Mouse (Mus musculus) ES-E14 (cell line): ENCODE results near the gene Ipo4. TPM values are rescaled to one million over a fixed set of nuclear protein-coding genes. Genes with fewer than 3 reads are reported as not detected.

ENCODE experiments used
- DNase-seq: peaks from one replicate; pipeline ENCODE4 v3.0.0-alpha.2; 2013; ENCODE audit warnings: low read depth, low spot score
- H3K27ac ChIP-seq: 2 replicates; pipeline ENCODE4 v1.5.1; 2012; ENCODE audit warnings: low read depth, mild to moderate bottlenecking, low read length, moderate library complexity, mixed read lengths; ENCODE audit not compliant: poor library complexity, insufficient read depth, severe bottlenecking
- H3K36me3 ChIP-seq: 2 replicates; pipeline ENCODE4 v1.6.1; 2012; ENCODE audit warnings: mild to moderate bottlenecking, low read length, moderate library complexity, mixed read lengths; ENCODE audit not compliant: control insufficient read depth, poor library complexity, insufficient read depth, severe bottlenecking
- H3K4me1 ChIP-seq, 2 experiments: fragments of 150-350 bp in 1 of 2; sonication (generic) in 1 of 2; 2 replicates each; pipeline ENCODE4 v1.6.1; 2012; ENCODE audit warnings: low read length in 2 of 2, mild to moderate bottlenecking in 1 of 2, mixed read lengths in 1 of 2; ENCODE audit not compliant: control insufficient read depth in 2 of 2, insufficient read depth in 2 of 2, poor library complexity in 1 of 2
- H3K4me3 ChIP-seq, 2 experiments: fragments of 150-350 bp in 1 of 2; sonication (generic) in 1 of 2; 2 replicates each; pipeline ENCODE4 v1.5.1; 2012; ENCODE audit warnings: low read length in 2 of 2, low read depth in 1 of 2, mild to moderate bottlenecking in 1 of 2, mixed read lengths in 1 of 2; ENCODE audit not compliant: insufficient read depth in 1 of 2, poor library complexity in 1 of 2, severe bottlenecking in 1 of 2
- H3K9ac ChIP-seq: 2 replicates; pipeline ENCODE4 v1.6.1; 2012; ENCODE audit warnings: low read depth, mild to moderate bottlenecking, low read length, mixed read lengths; ENCODE audit not compliant: poor library complexity, insufficient read depth, severe bottlenecking
- H3K9me3 ChIP-seq: fragments of 150-350 bp; sonication (generic); 2 replicates; pipeline ENCODE4 v1.6.1; 2012; ENCODE audit warnings: low read depth, mild to moderate bottlenecking, low read length; ENCODE audit not compliant: control insufficient read depth, insufficient read depth
- CHD2 ChIP-seq: IDR thresholded peaks from 2 replicates; pipeline ENCODE4 v1.6.1; 2014; ENCODE audit warnings: mild to moderate bottlenecking, low read depth, low read length, inconsistent platforms
- HCFC1 ChIP-seq: IDR thresholded peaks from 2 replicates; pipeline ENCODE4 v1.6.1; 2012; ENCODE audit warnings: low read length, inconsistent platforms, borderline replicate concordance; ENCODE audit not compliant: insufficient read depth
- MAFK ChIP-seq: IDR thresholded peaks from 2 replicates; pipeline ENCODE4 v1.6.1; 2014; ENCODE audit warnings: mild to moderate bottlenecking, low read depth, low read length, inconsistent platforms; ENCODE audit not compliant: insufficient read depth
- ZC3H11A ChIP-seq: IDR thresholded peaks from 2 replicates; pipeline ENCODE4 v1.6.1; 2012; ENCODE audit warnings: low read depth, mild to moderate bottlenecking, inconsistent platforms, low read length, borderline replicate concordance
- ZNF384 ChIP-seq: IDR thresholded peaks from 2 replicates; pipeline ENCODE4 v1.6.1; 2012; ENCODE audit warnings: low read depth, low read length, inconsistent platforms
- in situ Hi-C, 2 experiments: fragments of 600-800 bp; cut with MboI; formaldehyde crosslinking; loops; one replicate each; pipeline ENCODE4 v1.15.1; 2025; ENCODE audit warnings: low sequenced_read_pairs in 2 of 2, inconsistent platforms in 1 of 2; ENCODE audit not compliant: unreplicated experiment in 2 of 2
- total RNA-seq: library from RNA; depleted of rRNA; stranded (reverse); fragments of 300-350 nt; gene quantifications from 2 replicates; pipeline ENCODE4 v1.2.3, GENCODE M21; 2012

Gene Ipo4
- total RNA-seq, 1 experiment: 62.9 TPM

GRCm38 (mm10) chr14:55598521-55599390 is 37.0 kb downstream of the Ipo4 start:
- H3K4me1 ChIP-seq: peaks cover 0 to 10% of the 10 kb centered on the region in 2 experiments; a peak in 2 of 4 replicates
- H3K9me3 ChIP-seq: no peaks in the 10 kb centered on the region
- in situ Hi-C loops: no loop called here
- no peak for TF ChIP-seq MAFK
- no peak for TF ChIP-seq HCFC1
- H3K27ac ChIP-seq: no peak overlapping the region
- H3K4me3 ChIP-seq: no peak overlapping the region
- H3K9ac ChIP-seq: no peak overlapping the region
- no peak for DNase-seq
- H3K36me3 ChIP-seq: peaks cover 52% of the 10 kb centered on the region

DNA sequence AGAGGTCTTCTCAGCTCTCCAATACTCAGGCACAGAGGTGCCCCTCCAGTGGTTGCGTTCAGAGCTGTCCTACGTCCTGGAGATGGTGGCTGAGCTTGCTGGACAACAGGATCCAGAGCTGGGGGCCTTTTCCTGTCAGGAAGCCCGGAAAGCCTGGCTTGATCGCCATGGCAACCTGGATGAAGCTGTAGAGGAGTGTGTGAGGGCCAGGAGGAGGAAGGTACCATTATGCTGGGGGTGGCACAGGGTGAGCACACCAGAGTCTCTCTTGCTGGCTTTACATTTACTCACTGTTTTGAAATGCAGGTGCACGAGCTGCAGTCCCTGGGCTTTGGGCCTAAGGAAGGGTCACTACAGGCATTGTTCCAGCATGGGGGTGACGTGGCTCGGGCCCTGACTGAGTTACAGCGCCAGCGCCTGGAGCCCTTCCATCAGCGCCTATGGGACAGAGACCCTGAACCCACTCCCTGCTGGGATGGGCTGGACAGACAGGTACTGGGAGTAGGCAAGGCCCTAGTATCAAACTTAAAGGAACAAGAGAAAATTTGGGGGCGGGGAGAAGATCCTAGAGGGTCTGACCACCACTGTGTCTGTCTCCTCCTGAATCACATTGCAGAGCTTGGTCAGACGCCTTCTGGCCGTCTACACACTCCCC is 39.6 kb downstream of the Ipo4 start:
- Histone ChIP-seq H3K9ac (no peak overlapping the region), H3K36me3 (peaks cover 37% of the 10 kb centered on the region), H3K4me1 (peaks cover 0 to 3% of the 10 kb centered on the region in 2 experiments; a peak in 2 of 4 replicates), H3K27ac (no peak overlapping the region), H3K4me3 (no peak overlapping the region), H3K9me3 (no peaks in the 10 kb centered on the region)
- DNase-seq: no peak
- TF ChIP-seq ZNF384 (no peak), ZC3H11A (no peak)
- in situ Hi-C loops: no loop called here

GRCm38 (mm10) chr14:55592226-55592625 is 43.5 kb downstream of the Ipo4 start:
- no peak for DNase-seq
- no peak for TF ChIP-seq ZNF384
- Histone ChIP-seq H3K9me3 (no peaks in the 10 kb centered on the region), H3K4me1 (peaks cover 0 to 3% of the 10 kb centered on the region in 2 experiments; a peak in 1 of 4 replicates), H3K27ac (no peak overlapping the region), H3K36me3 (peaks cover 23% of the 10 kb centered on the region), H3K4me3 (peak overlapping the region; percentile 81 to 86), H3K9ac (peak overlapping the region; percentile 85)
- in situ Hi-C loops: loop anchor here in 1 of 2 experiments (5.0 kb wide), 1 partner anchor 50 kb away; the partner anchor contains the start of gene Pck2

DNA sequence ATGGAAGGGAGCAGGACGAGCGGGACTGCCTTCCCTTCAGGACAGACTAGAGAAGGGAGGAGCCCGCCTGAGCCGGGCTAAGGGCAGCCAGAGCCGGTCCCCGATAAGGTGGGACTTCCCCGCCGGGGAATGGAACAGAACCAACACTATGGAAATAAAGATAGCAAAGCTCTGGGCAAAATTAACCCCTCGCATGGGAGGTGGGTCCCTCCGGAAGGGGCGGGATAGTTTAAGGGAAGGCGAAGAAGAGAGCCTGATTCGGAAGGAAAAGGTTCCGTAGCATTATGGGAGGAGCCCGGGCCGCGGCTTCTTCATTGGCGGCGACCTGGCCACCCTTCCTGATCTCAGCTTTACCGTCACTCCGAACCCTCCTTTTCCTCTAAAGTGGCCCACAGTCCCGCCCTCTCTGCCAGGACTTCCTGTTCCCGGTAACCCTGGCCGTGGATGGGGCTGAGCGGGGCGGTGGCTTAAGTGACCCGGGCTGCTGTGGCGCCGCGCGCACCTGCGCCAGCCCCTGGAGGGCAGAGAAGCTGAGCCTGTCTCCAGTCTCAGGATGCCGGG is 44.3 kb downstream of the Ipo4 start, which contains the start of gene Rnf31:
Rnf31 (plus strand) TSS at position 378 of the 561 bp plus-strand sequence.
- Histone ChIP-seq H3K36me3 (peaks cover 16% of the 10 kb centered on the region; the same call in 1 of the 2 replicates), H3K9me3 (no peaks in the 10 kb centered on the region), H3K9ac (peak within 1 kb of the TSS; percentile 85), H3K27ac (peak within 1 kb of the TSS; percentile 75), H3K4me1 (peaks cover 0 to 3% of the 10 kb centered on the region in 2 experiments; a peak in 1 of 4 replicates), H3K4me3 (peak within 1 kb of the TSS; percentile 81 to 86)
- in situ Hi-C loops: loop anchor here in 1 of 2 experiments (5.0 kb wide), 1 partner anchor 49 kb away; the partner anchor contains the start of gene Pck2
- TF ChIP-seq ZC3H11A (no peak), CHD2 (no peak), MAFK (no peak)
- DNase-seq: peak; percentile 95
